Mouse (Mus musculus) thymus, adult 2 months (tissue): ENCODE data around the gene Pdxk.

Experiments
- CTCF ChIP-seq: fragments of 200-500 bp; IDR thresholded peaks from 2 replicates; pipeline ENCODE4 v1.5.1; 2012; ENCODE audit warnings: mild to moderate bottlenecking, control low read depth, low read length, moderate library complexity, borderline replicate concordance; ENCODE audit not compliant: control insufficient read depth, poor library complexity, insufficient read depth; ENCODE audit errors: extremely low read depth
- POLR2A ChIP-seq: fragments of 200-500 bp; IDR thresholded peaks from 2 replicates; pipeline ENCODE4 v1.6.1; 2012; ENCODE audit warnings: mild to moderate bottlenecking, low read length, control low read depth, moderate library complexity; ENCODE audit not compliant: control insufficient read depth, poor library complexity, insufficient read depth; ENCODE audit errors: extremely low read depth

DNA sequence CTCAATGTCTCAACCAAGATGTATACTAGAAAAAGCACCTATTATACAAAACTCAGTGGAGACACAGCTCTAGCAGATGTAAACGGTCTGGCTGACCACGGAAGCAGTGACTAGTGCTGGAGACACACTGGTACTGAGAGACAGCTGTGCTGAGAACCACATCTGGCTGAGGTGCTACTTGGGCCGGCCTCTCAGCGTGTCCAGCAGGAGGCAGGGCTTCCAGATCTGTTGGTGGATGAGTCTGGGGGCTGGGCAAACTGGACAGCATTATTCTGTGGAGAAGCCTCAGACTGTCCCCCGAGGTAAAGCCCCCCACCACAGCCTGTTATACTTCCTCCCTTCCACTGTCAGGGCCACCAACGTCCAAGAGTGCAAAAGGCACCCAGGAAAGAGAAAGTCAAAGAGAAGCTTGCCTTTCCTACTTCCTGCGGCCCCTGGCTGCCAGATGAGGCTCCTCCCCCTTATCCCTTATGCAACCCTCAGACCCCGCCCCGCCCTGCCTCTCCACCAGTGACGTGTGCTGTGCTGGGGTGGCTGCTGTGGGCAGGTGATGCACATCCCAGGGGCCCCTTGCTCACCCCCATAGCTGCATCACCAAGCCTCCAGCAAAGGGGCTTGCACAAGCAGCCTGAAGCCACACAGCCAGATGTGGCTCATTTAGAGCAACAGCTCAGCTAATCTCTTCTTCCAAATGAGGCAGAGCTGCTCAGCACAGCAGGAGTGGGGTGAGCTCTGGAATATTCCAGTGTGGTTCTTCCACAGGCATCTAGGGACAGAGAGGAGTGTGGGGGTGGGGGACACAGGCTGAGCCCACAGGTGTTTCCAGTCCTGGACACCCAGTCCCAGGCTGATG lies 7.1 kb downstream of the Pdxk start:
- TF ChIP-seq POLR2A (0 out of 2 replicates have a peak, but pooled peaks have one; percentile 19), CTCF (no peak)
